Mouse (Mus musculus) layer of hippocampus, adult 11-12 months (tissue): ENCODE results near the gene Chst5.
"Not testable (repeated sequence)": the region's sequence is repeated elsewhere in the genome, so short reads cannot be mapped to it uniquely, and the experiment has no call there.

Source experiments
- DNase-seq: peaks from one replicate; pipeline ENCODE4 v3.0.0; 2022; ENCODE audit warnings: low spot score

Gene Chst5

GRCm38 (mm10) chr8:111909621-111910450 is at the start of gene Chst5:
TSS of gene Chst5 (minus strand) at chr8:111910447.
- DNase-seq = no peak

- no peak for DNase-seq
These were observed 47.0 kb upstream of the Chst5 start for GRCm38 (mm10) chr8:111957231-111957630.

- DNase-seq = no peak
These were observed 45.6 kb upstream of the Chst5 start for GRCm38 (mm10) chr8:111955879-111956278.

- no peak for DNase-seq
These were observed 44.8 kb upstream of the Chst5 start for GRCm38 (mm10) chr8:111954844-111955594.

- no peak for DNase-seq
These were observed 41.7 kb upstream of the Chst5 start for GRCm38 (mm10) chr8:111951936-111952335.

- DNase-seq = peak; percentile 59
These were observed 41.1 kb upstream of the Chst5 start for GRCm38 (mm10) chr8:111951317-111951716.

GRCm38 (mm10) chr8:111950846-111951245 is 40.6 kb upstream of the Chst5 start:
- no peak for DNase-seq

GRCm38 (mm10) chr8:111947954-111948353 is 37.7 kb upstream of the Chst5 start:
- no peak for DNase-seq

- no peak for DNase-seq
These were observed 36.9 kb upstream of the Chst5 start for GRCm38 (mm10) chr8:111947144-111947543.

- no peak for DNase-seq
These were observed 33.3 kb upstream of the Chst5 start for GRCm38 (mm10) chr8:111943544-111943943.

- peak; percentile 27 for DNase-seq
These were observed 30.8 kb upstream of the Chst5 start for GRCm38 (mm10) chr8:111941101-111941454.

- peak; percentile 98 for DNase-seq
These were observed 30.2 kb upstream of the Chst5 start, which contains the start of gene Gabarapl2 for GRCm38 (mm10) chr8:111940171-111941100. TSS of gene Gabarapl2 (plus strand) at chr8:111940703.

- DNase-seq = peak; percentile 19
These were observed 29.4 kb upstream of the Chst5 start for GRCm38 (mm10) chr8:111939516-111940142.

GRCm38 (mm10) chr8:111938076-111938985 is 28.1 kb upstream of the Chst5 start:
- not testable (repeated sequence) for DNase-seq

GRCm38 (mm10) chr8:111937184-111937583 is 26.9 kb upstream of the Chst5 start:
- DNase-seq = no peak

- no peak for DNase-seq
These were observed 24.0 kb upstream of the Chst5 start for GRCm38 (mm10) chr8:111934201-111934600.

- peak; percentile 90 for DNase-seq
These were observed 23.3 kb upstream of the Chst5 start, which contains the start of gene Tmem231 for GRCm38 (mm10) chr8:111933348-111934076. TSS of gene Tmem231 (minus strand) at chr8:111933881.

- peak; percentile 42 for DNase-seq
These were observed 22.5 kb upstream of the Chst5 start for GRCm38 (mm10) chr8:111932580-111933336.

- no peak for DNase-seq
These were observed 21.5 kb upstream of the Chst5 start for GRCm38 (mm10) chr8:111931721-111932120.
